Mouse (Mus musculus): ENCODE results near the gene Pogk. TPM values are rescaled to one million over a fixed set of nuclear protein-coding genes. Genes with fewer than 3 reads are reported as not detected.
A peak's percentile ranks its signal among the peaks of the same experiment; 100 is the strongest.

Gene Pogk
- polyA plus RNA-seq, 1 experiment from 2014 or later, result 49.0 TPM

DNA sequence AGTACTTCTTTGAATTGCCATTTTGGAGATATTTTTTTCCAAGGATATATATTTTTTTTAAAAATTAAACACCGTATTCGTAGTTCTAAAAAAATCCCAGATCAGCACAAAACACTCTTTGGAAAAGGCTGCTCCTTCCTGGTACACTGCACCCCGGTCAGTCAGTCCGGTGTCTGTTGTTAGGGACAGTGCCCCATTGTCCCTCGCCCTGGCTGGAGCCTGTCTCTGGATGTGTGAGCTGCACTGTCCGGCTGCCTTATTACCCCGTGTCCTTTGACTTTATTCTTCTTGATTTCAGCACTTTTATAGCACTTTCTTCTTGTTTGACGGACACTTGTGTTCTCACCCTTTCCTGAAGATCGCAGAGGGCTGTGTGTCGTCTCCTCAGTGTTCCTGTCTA lies 25.0 kb downstream of the Pogk start:
- Histone ChIP-seq H3K9ac (replicated peaks; ENCODE audit: low read length) (no peak overlapping the region), H3K36me3 (ENCODE audit: control insufficient read depth, insufficient read depth, low read length) (peaks cover 75% of the 10 kb centered on the region), H3K9me3 (ENCODE audit: control insufficient read depth, low read length) (no peaks in the 10 kb centered on the region), H3K27me3 (ENCODE audit: control insufficient read depth, insufficient read depth, low read length) (no peaks in the 10 kb centered on the region), H3K4me3 (replicated peaks; ENCODE audit: low read depth, low read length) (no peak overlapping the region), H3K4me1 (ENCODE audit: control insufficient read depth, insufficient read depth, low read length) (peaks cover 16% of the 10 kb centered on the region), H3K4me2 (ENCODE audit: low read length) (no peak overlapping the region), H3K27ac (replicated peaks; ENCODE audit: low read depth, low read length) (no peak overlapping the region)
- ATAC-seq (ENCODE audit: low FRiP score, low TSS enrichment) (no peak), DNase-seq (no peak)
- WGBS, result 95% methylated on average over 10 of the region's 10 CpGs

DNA sequence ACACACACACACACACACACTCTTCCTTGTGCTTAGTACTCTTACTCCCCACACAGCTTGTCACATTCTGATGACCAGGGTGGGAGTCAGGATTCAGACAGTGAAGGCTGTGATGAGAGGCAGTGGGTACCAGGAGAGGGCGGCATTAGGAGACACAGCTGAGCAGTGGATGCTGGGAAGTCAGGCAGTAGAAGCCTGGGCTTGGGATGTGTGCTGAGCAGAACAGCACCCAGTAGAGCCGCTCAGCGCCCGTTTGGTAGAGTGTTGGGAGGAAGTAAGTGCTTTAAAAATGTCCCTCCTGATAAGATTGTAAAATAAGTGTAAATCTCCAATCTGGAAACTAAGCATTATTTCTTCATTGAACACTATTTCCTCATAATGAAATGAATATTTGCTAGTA lies 27.0 kb downstream of the Pogk start:
- DNase-seq, result no peak
- Histone ChIP-seq H3K36me3 (ENCODE audit: control insufficient read depth, insufficient read depth, low read length) (peaks cover 55% of the 10 kb centered on the region), H3K4me2 (ENCODE audit: low read length) (no peak overlapping the region), H3K27ac (replicated peaks; ENCODE audit: low read depth, low read length) (no peak overlapping the region), H3K27me3 (ENCODE audit: control insufficient read depth, insufficient read depth, low read length) (no peaks in the 10 kb centered on the region), H3K4me3 (replicated peaks; ENCODE audit: low read depth, low read length) (no peak overlapping the region), H3K9ac (replicated peaks; ENCODE audit: low read length) (no peak overlapping the region), H3K9me3 (ENCODE audit: control insufficient read depth, low read length) (no peaks in the 10 kb centered on the region), H3K4me1 (ENCODE audit: control insufficient read depth, insufficient read depth, low read length) (peaks cover 16% of the 10 kb centered on the region)
- ATAC-seq (ENCODE audit: low FRiP score, low TSS enrichment), result no peak
- WGBS, result 84% methylated on average over 4 of the region's 4 CpGs

DNA sequence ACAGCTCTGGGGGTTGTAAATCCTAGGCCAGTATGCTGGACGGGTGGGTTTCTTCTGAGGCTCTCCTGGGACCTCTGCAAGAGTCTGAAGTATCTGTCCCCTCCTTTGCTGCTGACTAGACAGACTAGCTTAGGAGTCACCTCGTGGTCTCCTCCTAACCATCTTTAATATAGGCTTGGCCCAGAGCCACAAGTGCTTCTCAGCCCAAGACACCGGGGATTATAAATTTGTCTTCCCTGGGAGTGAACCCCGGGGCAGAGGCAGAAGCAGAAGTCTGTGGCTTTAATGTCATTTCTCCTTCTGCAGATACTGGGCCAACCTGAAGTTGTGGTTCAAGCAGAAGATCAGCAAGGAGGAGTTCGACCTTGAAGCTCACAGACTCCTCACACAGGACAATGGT lies 27.8 kb downstream of the Pogk start:
- 80% methylated on average over 5 of the region's 5 CpGs for WGBS
- no peak for ATAC-seq (ENCODE audit: low FRiP score, low TSS enrichment)
- no peak overlapping the region for H3K9ac ChIP-seq (replicated peaks; ENCODE audit: low read length)
- no peak for DNase-seq
- H3K4me1 ChIP-seq (ENCODE audit: control insufficient read depth, insufficient read depth, low read length), result peaks cover 16% of the 10 kb centered on the region
- H3K4me3 ChIP-seq (replicated peaks; ENCODE audit: low read depth, low read length), result no peak overlapping the region
- no peak overlapping the region for H3K27ac ChIP-seq (replicated peaks; ENCODE audit: low read depth, low read length)
- no peaks in the 10 kb centered on the region for H3K9me3 ChIP-seq (ENCODE audit: control insufficient read depth, low read length)
- peaks cover 47% of the 10 kb centered on the region for H3K36me3 ChIP-seq (ENCODE audit: control insufficient read depth, insufficient read depth, low read length)
- no peak overlapping the region for H3K4me2 ChIP-seq (ENCODE audit: low read length)
- H3K27me3 ChIP-seq (ENCODE audit: control insufficient read depth, insufficient read depth, low read length), result no peaks in the 10 kb centered on the region

DNA sequence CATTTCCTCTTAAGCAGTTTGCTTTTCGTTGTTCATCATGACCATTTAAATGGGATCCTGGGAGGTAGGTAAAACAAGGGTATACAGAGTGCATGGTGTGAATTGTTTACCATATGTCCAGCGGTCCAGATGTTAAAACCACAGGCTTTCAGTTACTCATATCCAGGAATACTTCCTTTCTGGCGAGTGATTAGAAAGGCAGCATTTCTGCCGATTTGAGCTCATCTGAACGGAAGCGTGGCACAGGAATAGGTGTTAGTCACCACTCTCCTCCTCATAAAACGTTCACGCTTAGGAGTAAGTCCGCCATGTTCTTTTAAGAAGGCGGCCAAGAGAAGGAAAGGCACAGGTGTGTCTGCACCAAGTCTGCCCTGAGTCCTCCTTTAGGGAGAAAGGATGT lies 28.3 kb downstream of the Pogk start:
- Histone ChIP-seq H3K9ac (replicated peaks; ENCODE audit: low read length) (no peak overlapping the region), H3K27me3 (ENCODE audit: control insufficient read depth, insufficient read depth, low read length) (no peaks in the 10 kb centered on the region), H3K4me2 (ENCODE audit: low read length) (peak overlapping the region; percentile 54; the same call in 1 of the 2 replicates), H3K4me1 (ENCODE audit: control insufficient read depth, insufficient read depth, low read length) (peaks cover 16% of the 10 kb centered on the region), H3K27ac (replicated peaks; ENCODE audit: low read depth, low read length) (no peak overlapping the region), H3K36me3 (ENCODE audit: control insufficient read depth, insufficient read depth, low read length) (peaks cover 42% of the 10 kb centered on the region), H3K4me3 (replicated peaks; ENCODE audit: low read depth, low read length) (no peak overlapping the region), H3K9me3 (ENCODE audit: control insufficient read depth, low read length) (no peaks in the 10 kb centered on the region)
- ATAC-seq (ENCODE audit: low FRiP score, low TSS enrichment) (no peak), DNase-seq (no peak)
- WGBS, result 92% methylated on average over 10 of the region's 10 CpGs

DNA sequence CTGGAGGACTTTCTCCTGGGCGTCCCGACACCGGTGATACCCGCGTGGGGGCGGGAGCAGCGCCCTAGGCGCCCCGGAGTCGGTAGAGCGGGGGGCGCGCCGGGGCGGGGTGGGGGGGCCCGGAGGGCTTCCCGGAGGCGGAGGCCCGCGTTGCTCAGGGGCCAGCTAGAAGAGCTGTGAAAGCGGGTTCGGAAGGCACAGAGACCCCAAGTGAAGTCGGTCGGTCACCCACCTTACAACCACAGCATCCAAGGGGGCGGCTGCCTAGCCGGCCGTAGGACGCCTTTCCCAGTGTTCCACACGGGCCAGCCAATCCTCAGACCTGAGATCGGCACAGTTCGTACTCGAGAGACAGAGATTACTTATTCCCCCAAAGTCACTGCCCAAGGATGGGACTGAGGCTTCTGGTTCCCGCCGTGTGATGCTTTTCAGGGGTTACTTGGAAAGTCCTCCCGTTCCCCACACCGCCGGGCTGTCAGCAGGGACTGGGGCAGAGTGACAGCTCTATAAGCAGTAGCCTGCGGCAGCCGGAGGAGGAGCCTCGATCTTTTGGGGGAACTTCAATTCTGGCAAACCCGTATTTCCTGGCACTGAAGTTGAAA lies 29.9 kb downstream of the Pogk start:
- peak overlapping the region; percentile 54 for H3K4me2 ChIP-seq (ENCODE audit: low read length)
- H3K9ac ChIP-seq (replicated peaks; ENCODE audit: low read length), result peak overlapping the region; percentile 96
- no peaks in the 10 kb centered on the region for H3K27me3 ChIP-seq (ENCODE audit: control insufficient read depth, insufficient read depth, low read length)
- DNase-seq, result peak; percentile 82
- H3K4me1 ChIP-seq (ENCODE audit: control insufficient read depth, insufficient read depth, low read length), result peaks cover 16% of the 10 kb centered on the region
- ATAC-seq (ENCODE audit: low FRiP score, low TSS enrichment), result peak; percentile 41
- no peaks in the 10 kb centered on the region for H3K9me3 ChIP-seq (ENCODE audit: control insufficient read depth, low read length)
- H3K4me3 ChIP-seq (replicated peaks; ENCODE audit: low read depth, low read length), result peak overlapping the region; percentile 96
- peak overlapping the region; percentile 92 for H3K27ac ChIP-seq (replicated peaks; ENCODE audit: low read depth, low read length)
- under 1% methylated on average over 39 of the region's 41 CpGs for WGBS
- peaks cover 26% of the 10 kb centered on the region for H3K36me3 ChIP-seq (ENCODE audit: control insufficient read depth, insufficient read depth, low read length)

DNA sequence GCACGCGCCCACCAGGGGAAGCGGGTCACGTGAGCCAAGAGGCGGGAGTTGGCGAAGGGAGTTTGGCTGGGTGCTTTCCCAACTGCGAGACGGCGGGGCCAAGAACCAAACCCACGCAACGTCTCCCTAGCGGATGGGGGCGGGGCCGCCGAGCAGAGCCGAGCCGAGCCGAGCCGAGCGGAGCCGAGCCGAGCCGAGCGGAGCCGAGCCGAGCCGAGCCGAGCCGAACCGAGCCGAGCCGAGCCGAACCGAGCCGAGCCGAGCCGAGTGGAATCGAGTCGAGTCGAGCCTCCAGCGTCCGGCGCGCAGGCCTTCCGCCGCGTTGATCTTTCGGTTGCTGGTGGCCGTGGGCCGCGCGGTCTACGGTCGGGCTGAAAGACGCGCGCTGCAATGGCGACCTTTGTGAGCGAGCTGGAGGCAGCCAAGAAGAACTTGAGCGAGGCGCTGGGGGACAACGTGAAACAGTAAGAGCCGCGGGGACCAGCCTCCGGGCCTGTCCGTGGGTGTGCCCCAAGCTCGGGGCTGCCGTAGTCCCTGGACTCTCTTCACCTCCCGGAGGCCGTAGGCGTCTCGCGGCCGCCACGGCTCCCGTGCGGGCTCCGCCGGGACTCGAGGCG lies 30.5 kb downstream of the Pogk start, which contains the start of gene Tada1:
Tada1 (plus strand) TSS at position 85 of the 617 bp plus-strand sequence.
- H3K36me3 ChIP-seq (ENCODE audit: control insufficient read depth, insufficient read depth, low read length), result peaks cover 20% of the 10 kb centered on the region
- H3K4me1 ChIP-seq (ENCODE audit: control insufficient read depth, insufficient read depth, low read length), result peaks cover 16% of the 10 kb centered on the region
- DNase-seq, result peak; percentile 96
- H3K4me3 ChIP-seq (replicated peaks; ENCODE audit: low read depth, low read length), result peak within 1 kb of the TSS; percentile 96
- no peaks in the 10 kb centered on the region for H3K27me3 ChIP-seq (ENCODE audit: control insufficient read depth, insufficient read depth, low read length)
- WGBS, result under 1% methylated on average over 75 of the region's 81 CpGs
- H3K9me3 ChIP-seq (ENCODE audit: control insufficient read depth, low read length), result no peaks in the 10 kb centered on the region
- peak within 1 kb of the TSS; percentile 96 for H3K9ac ChIP-seq (replicated peaks; ENCODE audit: low read length)
- peak; percentile 94 for ATAC-seq (ENCODE audit: low FRiP score, low TSS enrichment)
- peak within 1 kb of the TSS; percentile 92 for H3K27ac ChIP-seq (replicated peaks; ENCODE audit: low read depth, low read length)
- H3K4me2 ChIP-seq (ENCODE audit: low read length), result peak within 1 kb of the TSS; percentile 54

DNA sequence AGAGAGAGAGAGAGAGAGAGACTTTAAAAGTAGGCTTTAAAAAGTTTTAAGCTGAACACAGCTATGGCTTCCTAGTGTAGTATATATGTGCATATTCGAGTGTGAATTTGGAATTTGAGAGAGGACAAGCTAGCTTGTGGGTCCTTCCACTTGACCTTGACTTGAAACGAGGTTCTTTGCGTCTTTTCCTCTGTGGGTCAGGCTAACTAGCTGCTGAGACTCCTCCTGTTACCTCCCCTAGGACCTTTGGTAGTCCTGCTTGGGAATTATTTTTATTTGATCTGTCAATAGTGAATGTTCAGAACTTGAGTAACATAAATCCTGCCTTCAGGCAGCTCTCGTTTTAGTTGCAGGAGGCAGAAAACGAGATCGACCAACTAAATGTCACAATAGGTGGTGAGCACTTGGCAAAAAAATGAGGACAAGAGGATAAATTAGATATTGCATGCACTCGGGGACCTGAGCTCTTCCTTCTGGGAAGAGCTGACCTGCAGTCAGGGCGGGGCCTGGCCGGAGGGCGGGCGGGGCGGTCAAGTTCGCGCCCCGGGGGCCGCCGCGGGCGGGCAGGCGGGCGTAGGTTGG lies 31.1 kb downstream of the Pogk start:
- Histone ChIP-seq H3K27me3 (ENCODE audit: control insufficient read depth, insufficient read depth, low read length) (no peaks in the 10 kb centered on the region), H3K9me3 (ENCODE audit: control insufficient read depth, low read length) (no peaks in the 10 kb centered on the region), H3K4me2 (ENCODE audit: low read length) (peak overlapping the region; percentile 54), H3K36me3 (ENCODE audit: control insufficient read depth, insufficient read depth, low read length) (peaks cover 15% of the 10 kb centered on the region), H3K27ac (replicated peaks; ENCODE audit: low read depth, low read length) (peak overlapping the region; percentile 92), H3K4me3 (replicated peaks; ENCODE audit: low read depth, low read length) (peak overlapping the region; percentile 96), H3K4me1 (ENCODE audit: control insufficient read depth, insufficient read depth, low read length) (peaks cover 16% of the 10 kb centered on the region), H3K9ac (replicated peaks; ENCODE audit: low read length) (peak overlapping the region; percentile 66)
- ATAC-seq (ENCODE audit: low FRiP score, low TSS enrichment) (0 out of 2 replicates have a peak, but pooled peaks have one; percentile 0), DNase-seq (no peak)
- 5% methylated on average over 21 of the region's 21 CpGs for WGBS

DNA sequence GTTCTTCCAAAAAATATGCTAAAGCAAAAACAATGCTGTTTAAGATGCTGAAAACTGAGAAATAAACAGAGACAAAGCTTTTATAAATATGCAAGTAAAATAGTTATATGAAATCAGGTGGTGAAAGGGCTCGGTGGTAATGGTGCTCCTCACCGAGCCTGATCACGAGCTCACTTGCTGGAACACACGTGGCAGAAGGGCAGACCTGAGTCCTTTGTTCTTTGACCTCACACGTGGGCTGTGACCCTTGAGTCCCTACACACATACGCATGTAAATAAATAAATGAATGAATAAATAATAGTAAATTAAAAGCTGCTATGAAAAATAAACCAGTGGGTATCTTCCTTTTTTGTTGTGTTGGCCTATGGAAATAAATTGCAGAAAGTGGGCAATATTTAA lies 32.5 kb downstream of the Pogk start:
- 0 out of 2 replicates have a peak, but pooled peaks cover 2% of the 10 kb centered on the region for H3K36me3 ChIP-seq (ENCODE audit: control insufficient read depth, insufficient read depth, low read length)
- ATAC-seq (ENCODE audit: low FRiP score, low TSS enrichment) (no peak), DNase-seq (no peak)
- H3K4me2 ChIP-seq (ENCODE audit: low read length), result no peak overlapping the region
- H3K9ac ChIP-seq (replicated peaks; ENCODE audit: low read length), result no peak overlapping the region
- H3K27ac ChIP-seq (replicated peaks; ENCODE audit: low read depth, low read length), result no peak overlapping the region
- H3K4me1 ChIP-seq (ENCODE audit: control insufficient read depth, insufficient read depth, low read length), result peaks cover 16% of the 10 kb centered on the region
- H3K4me3 ChIP-seq (replicated peaks; ENCODE audit: low read depth, low read length), result no peak overlapping the region
- 77% methylated on average over 6 of the region's 6 CpGs for WGBS
- no peaks in the 10 kb centered on the region for H3K27me3 ChIP-seq (ENCODE audit: control insufficient read depth, insufficient read depth, low read length)
- H3K9me3 ChIP-seq (ENCODE audit: control insufficient read depth, low read length), result no peaks in the 10 kb centered on the region

DNA sequence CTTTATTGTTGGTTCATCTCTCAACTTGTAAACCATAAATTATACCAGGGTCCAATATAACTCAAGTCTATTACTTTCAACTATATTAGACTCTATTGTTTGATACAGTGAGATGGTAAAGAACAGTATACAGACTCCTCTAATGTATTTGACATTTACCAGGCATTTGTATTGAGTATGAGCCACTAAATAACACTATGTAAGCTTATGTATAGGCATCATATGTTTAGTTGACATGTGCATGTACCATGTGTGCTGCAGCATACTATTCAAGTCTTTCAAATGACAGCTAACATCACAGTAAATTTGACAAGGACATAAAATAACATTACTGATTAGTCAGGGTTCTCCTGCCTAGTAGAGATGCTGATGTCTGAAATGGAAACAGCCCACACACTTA lies 46.5 kb downstream of the Pogk start:
- DNase-seq, result no peak
- no peak overlapping the region for H3K4me3 ChIP-seq (replicated peaks; ENCODE audit: low read depth, low read length)
- H3K9ac ChIP-seq (replicated peaks; ENCODE audit: low read length), result no peak overlapping the region
- no peak overlapping the region for H3K27ac ChIP-seq (replicated peaks; ENCODE audit: low read depth, low read length)
- H3K4me2 ChIP-seq (ENCODE audit: low read length), result no peak overlapping the region
- no peak for ATAC-seq (ENCODE audit: low FRiP score, low TSS enrichment)
- H3K36me3 ChIP-seq (ENCODE audit: control insufficient read depth, insufficient read depth, low read length), result no peaks in the 10 kb centered on the region
- H3K9me3 ChIP-seq (ENCODE audit: control insufficient read depth, low read length), result no peaks in the 10 kb centered on the region
- no peaks in the 10 kb centered on the region for H3K27me3 ChIP-seq (ENCODE audit: control insufficient read depth, insufficient read depth, low read length)
- H3K4me1 ChIP-seq (ENCODE audit: control insufficient read depth, insufficient read depth, low read length), result no peaks in the 10 kb centered on the region
